Mouse (Mus musculus) kidney, adult 2 months (tissue): ENCODE measurements at regions not wholly inside any gene's neighbourhood (a gene's known extent, or its start where the extent isn't known, plus 50 kb on each side); places are given as distances from the start of the nearest gene placed in this dataset.

Experiments
- CTCF ChIP-seq: fragments of 200-500 bp; conservative IDR thresholded peaks from 2 replicates; pipeline ENCODE4 v1.5.1; 2011; ENCODE audit warnings: low read depth, mild to moderate bottlenecking, control low read depth, low read length, moderate library complexity, mixed read lengths; ENCODE audit not compliant: insufficient read depth, insufficient read length
- POLR2A ChIP-seq: fragments of 200-500 bp; IDR thresholded peaks from one replicate; pipeline ENCODE4 v1.6.1; 2011; ENCODE audit warnings: low read depth, low read length, control low read depth

GRCm38 (mm10) chr3:45677672-45678071 is 299.5 kb downstream of the Pcdh10 start:
- TF ChIP-seq POLR2A, result no peak
- TF ChIP-seq CTCF, result no peak
